Mouse (Mus musculus) intestine, embryonic 14.5 days (tissue): ENCODE results near the gene Stim1. TPM values are rescaled to one million over a fixed set of nuclear protein-coding genes. Genes with fewer than 3 reads are reported as not detected.

Source experiments
- ATAC-seq: fragments of 200-750 bp; cut with Nextera tagmentation; replicated peaks from 2 replicates; pipeline ENCODE4 v1.8.0; 2017; ENCODE audit warnings: low read depth, moderate number of reproducible peaks, moderate TSS enrichment, moderate library complexity; ENCODE audit not compliant: low FRiP score, low TSS enrichment
- DNase-seq: peaks from one replicate; pipeline ENCODE4 v3.0.0-alpha.2; 2018; ENCODE audit warnings: low spot score
- H3K27ac ChIP-seq: fragments of 300-500 bp; sonication (generic); 2 replicates; pipeline ENCODE4 v1.5.1; 2014; ENCODE audit warnings: low read depth, mild to moderate bottlenecking, control low read depth
- H3K27me3 ChIP-seq: fragments of 300-500 bp; sonication (generic); replicated peaks from 2 replicates; pipeline ENCODE4 v1.6.1; 2014; ENCODE audit warnings: low read length, control low read depth; ENCODE audit not compliant: control insufficient read depth, insufficient read depth
- H3K36me3 ChIP-seq: fragments of 300-500 bp; sonication (generic); 2 replicates; pipeline ENCODE4 v1.6.1; 2014; ENCODE audit warnings: low read length, control low read depth; ENCODE audit not compliant: control insufficient read depth, insufficient read depth
- H3K4me1 ChIP-seq: fragments of 300-500 bp; sonication (generic); replicated peaks from 2 replicates; pipeline ENCODE4 v1.6.1; 2014; ENCODE audit warnings: low read length, control low read depth, mixed read lengths; ENCODE audit not compliant: control insufficient read depth, insufficient read depth
- H3K4me2 ChIP-seq: fragments of 300-500 bp; sonication (generic); 2 replicates; pipeline ENCODE4 v1.6.1; 2014; ENCODE audit warnings: low read length
- H3K4me3 ChIP-seq: fragments of 300-500 bp; sonication (generic); 2 replicates; pipeline ENCODE4 v1.5.1; 2014; ENCODE audit warnings: low read depth, low read length, control low read depth, mixed read lengths
- H3K9ac ChIP-seq: fragments of 300-500 bp; sonication (generic); 2 replicates; pipeline ENCODE4 v1.6.1; 2014; ENCODE audit warnings: mild to moderate bottlenecking, low read length
- H3K9me3 ChIP-seq: fragments of 300-500 bp; sonication (generic); 2 replicates; pipeline ENCODE4 v1.6.1; 2016; ENCODE audit warnings: low read length, control low read depth; ENCODE audit not compliant: control insufficient read depth
- whole genome bisulfite sequencing: fragments of 180-500 bp; shearing (Covaris S2); extraction: QIAGEN DNeasy Blood & Tissue Kit; methylation state at CpG from one replicate; pipeline ENCODE4 v1.1.7; 2014; 5-methylcytosine and 5-hydroxymethylcytosine counted together
- polyA plus RNA-seq: library from polyadenylated mRNA; unstranded; fragments of >200 nt; fragmentation: Nextera tagmentation; extraction: Ambion mirVana; gene quantifications from 2 replicates; pipeline ENCODE4 v1.2.1, GENCODE M21; 2014

Gene Stim1
- polyA plus RNA-seq, 1 experiment from 2014 or later: 23.6 TPM

- DNase-seq (peak; percentile 54), ATAC-seq (no peak)
- Histone ChIP-seq H3K4me2 (no peak overlapping the region), H3K27me3 (no peaks in the 10 kb centered on the region), H3K9ac (no peak overlapping the region), H3K36me3 (no peaks in the 10 kb centered on the region), H3K27ac (no peak overlapping the region), H3K4me3 (no peak overlapping the region), H3K4me1 (0 out of 2 replicates have a peak, but pooled peaks cover 7% of the 10 kb centered on the region), H3K9me3 (no peaks in the 10 kb centered on the region)
- 31% methylated on average over 4 of the region's 4 CpGs for WGBS
These were observed 102.1 kb downstream of the Stim1 start for GRCm38 (mm10) chr7:102369661-102370060.

- no peaks in the 10 kb centered on the region for H3K9me3 ChIP-seq
- DNase-seq: no peak
- H3K27me3 ChIP-seq: no peaks in the 10 kb centered on the region
- 75% methylated on average over 5 of the region's 5 CpGs for WGBS
- H3K4me1 ChIP-seq: 0 out of 2 replicates have a peak, but pooled peaks cover 7% of the 10 kb centered on the region
- no peak overlapping the region for H3K4me3 ChIP-seq
- ATAC-seq: no peak
- H3K27ac ChIP-seq: no peak overlapping the region
- H3K9ac ChIP-seq: no peak overlapping the region
- no peak overlapping the region for H3K4me2 ChIP-seq
- no peaks in the 10 kb centered on the region for H3K36me3 ChIP-seq
These were observed 102.9 kb downstream of the Stim1 start for GRCm38 (mm10) chr7:102370526-102370925.

GRCm38 (mm10) chr7:102373382-102374072 lies 105.9 kb downstream of the Stim1 start:
- H3K4me3 ChIP-seq: no peak overlapping the region
- no peak overlapping the region for H3K9ac ChIP-seq
- WGBS: 89% methylated on average over 3 of the region's 3 CpGs
- no peaks in the 10 kb centered on the region for H3K9me3 ChIP-seq
- H3K4me1 ChIP-seq: 0 out of 2 replicates have a peak, but pooled peaks cover 7% of the 10 kb centered on the region
- no peaks in the 10 kb centered on the region for H3K27me3 ChIP-seq
- ATAC-seq (no peak), DNase-seq (no peak)
- no peak overlapping the region for H3K4me2 ChIP-seq
- no peaks in the 10 kb centered on the region for H3K36me3 ChIP-seq
- H3K27ac ChIP-seq: no peak overlapping the region

- Histone ChIP-seq H3K4me3 (no peak overlapping the region), H3K36me3 (no peaks in the 10 kb centered on the region), H3K9ac (no peak overlapping the region), H3K4me1 (no peaks in the 10 kb centered on the region), H3K4me2 (no peak overlapping the region), H3K9me3 (no peaks in the 10 kb centered on the region), H3K27ac (no peak overlapping the region), H3K27me3 (no peaks in the 10 kb centered on the region)
- DNase-seq: no peak
- ATAC-seq: no peak
- WGBS: 91% methylated on average over 7 of the region's 7 CpGs
These were observed 115.6 kb downstream of the Stim1 start for GRCm38 (mm10) chr7:102383221-102383620.

- no peaks in the 10 kb centered on the region for H3K36me3 ChIP-seq
- H3K4me2 ChIP-seq: no peak overlapping the region
- H3K4me1 ChIP-seq: no peaks in the 10 kb centered on the region
- H3K4me3 ChIP-seq: no peak overlapping the region
- no peak overlapping the region for H3K9ac ChIP-seq
- no peaks in the 10 kb centered on the region for H3K27me3 ChIP-seq
- no peak overlapping the region for H3K27ac ChIP-seq
- 92% methylated on average over 3 of the region's 3 CpGs for WGBS
- no peaks in the 10 kb centered on the region for H3K9me3 ChIP-seq
- DNase-seq: no peak
- no peak for ATAC-seq
These were observed 118.4 kb downstream of the Stim1 start for GRCm38 (mm10) chr7:102385973-102386372.

- Histone ChIP-seq H3K4me3 (no peak overlapping the region), H3K9me3 (no peaks in the 10 kb centered on the region), H3K4me2 (no peak overlapping the region), H3K36me3 (no peaks in the 10 kb centered on the region), H3K4me1 (no peaks in the 10 kb centered on the region), H3K27me3 (no peaks in the 10 kb centered on the region), H3K27ac (no peak overlapping the region), H3K9ac (no peak overlapping the region)
- ATAC-seq (no peak), DNase-seq (no peak)
- 79% methylated on average over 5 of the region's 5 CpGs for WGBS
These were observed 121.5 kb downstream of the Stim1 start for GRCm38 (mm10) chr7:102389082-102389481.

GRCm38 (mm10) chr7:102393898-102394297 lies 126.3 kb downstream of the Stim1 start:
- no peak for ATAC-seq

GRCm38 (mm10) chr7:102395894-102396293 lies 128.3 kb downstream of the Stim1 start:
- H3K9ac ChIP-seq: no peak overlapping the region
- no peak for DNase-seq
- no peaks in the 10 kb centered on the region for H3K36me3 ChIP-seq
- no peaks in the 10 kb centered on the region for H3K27me3 ChIP-seq
- no peak for ATAC-seq
- no peak overlapping the region for H3K4me2 ChIP-seq
- no peaks in the 10 kb centered on the region for H3K9me3 ChIP-seq
- no peak overlapping the region for H3K4me3 ChIP-seq
- H3K27ac ChIP-seq: no peak overlapping the region
- 81% methylated on average over 7 of the region's 7 CpGs for WGBS
- no peaks in the 10 kb centered on the region for H3K4me1 ChIP-seq

More at GRCm38 (mm10) chr7:102393898-102394297, 126.3 kb downstream of the Stim1 start:
- Histone ChIP-seq H3K9ac (no peak overlapping the region), H3K4me1 (no peaks in the 10 kb centered on the region), H3K4me3 (no peak overlapping the region), H3K4me2 (no peak overlapping the region), H3K27ac (no peak overlapping the region), H3K9me3 (no peaks in the 10 kb centered on the region), H3K36me3 (no peaks in the 10 kb centered on the region), H3K27me3 (no peaks in the 10 kb centered on the region)
- DNase-seq: no peak
- 87% methylated on average over 2 of the region's 2 CpGs for WGBS

GRCm38 (mm10) chr7:102396331-102396730 lies 128.7 kb downstream of the Stim1 start:
- Histone ChIP-seq H3K36me3 (no peaks in the 10 kb centered on the region), H3K9me3 (no peaks in the 10 kb centered on the region), H3K9ac (no peak overlapping the region), H3K4me3 (no peak overlapping the region), H3K4me1 (no peaks in the 10 kb centered on the region), H3K27ac (no peak overlapping the region), H3K27me3 (no peaks in the 10 kb centered on the region), H3K4me2 (no peak overlapping the region)
- 91% methylated on average over 3 of the region's 3 CpGs for whole genome bisulfite sequencing
- ATAC-seq (no peak), DNase-seq (no peak)
